Mouse (Mus musculus): ENCODE measurements at regions not wholly inside any gene's neighbourhood (a gene's known extent, or its start where the extent isn't known, plus 50 kb on each side); places are given as distances from the start of the nearest gene placed in this dataset.

GRCm38 (mm10) chr3:75696117-75697077 is 51.6 kb upstream of the Gm29133 start:
- DNase-seq (ENCODE audit: low spot score) = peak; percentile 13

Data from thymus, postnatal 0 days (tissue).